Mouse (Mus musculus): ENCODE data around the gene Cttnbp2nl.

Gene Cttnbp2nl

DNA sequence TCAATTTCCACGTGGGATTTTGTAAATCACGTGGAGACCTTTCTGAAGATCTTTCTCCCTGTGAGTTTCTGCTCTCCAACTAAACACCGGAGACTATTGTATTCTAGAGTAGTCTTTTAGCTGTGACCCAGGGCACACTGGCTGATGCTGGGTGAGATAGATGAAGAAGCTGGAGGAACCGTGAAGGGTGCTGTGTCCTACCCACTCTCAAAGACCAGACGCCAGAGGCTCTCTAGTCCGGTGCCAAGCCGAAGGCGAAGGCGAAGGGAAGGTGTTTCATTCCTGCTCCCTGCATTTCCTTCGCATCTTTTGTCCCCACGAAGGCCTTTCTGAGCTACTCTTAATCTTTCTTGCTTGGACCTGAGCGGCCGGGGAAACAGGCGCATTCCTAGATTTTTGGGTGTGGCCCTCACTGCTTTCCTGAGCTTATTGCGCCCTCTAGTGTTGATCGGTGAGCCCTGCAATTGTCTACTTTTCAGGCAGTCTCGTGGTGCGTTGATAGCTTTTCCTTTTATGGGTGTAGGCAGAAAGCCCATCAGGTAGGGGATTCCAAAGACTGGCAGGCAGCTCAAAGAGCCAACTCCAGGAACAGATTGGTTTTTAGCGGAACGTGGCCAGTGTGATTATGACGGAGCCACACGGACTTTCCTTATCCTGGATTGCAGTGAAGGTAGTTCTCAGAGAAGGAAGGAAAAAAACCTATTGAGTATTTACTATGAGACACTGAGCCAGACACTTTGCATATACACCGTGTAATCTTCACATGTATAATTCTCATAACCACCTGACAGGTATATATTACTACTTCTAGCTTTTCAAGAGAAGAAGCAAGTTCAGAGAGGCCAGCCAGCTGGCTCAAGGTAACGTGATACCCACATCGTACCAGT is 5.9 kb upstream of the Cttnbp2nl start:
- CTCF ChIA-PET = interaction anchor here (0.5 kb wide), 1 partner anchor 11 kb away, joined by 3 read pairs; no protein-coding TSS in a partner anchor

DNA sequence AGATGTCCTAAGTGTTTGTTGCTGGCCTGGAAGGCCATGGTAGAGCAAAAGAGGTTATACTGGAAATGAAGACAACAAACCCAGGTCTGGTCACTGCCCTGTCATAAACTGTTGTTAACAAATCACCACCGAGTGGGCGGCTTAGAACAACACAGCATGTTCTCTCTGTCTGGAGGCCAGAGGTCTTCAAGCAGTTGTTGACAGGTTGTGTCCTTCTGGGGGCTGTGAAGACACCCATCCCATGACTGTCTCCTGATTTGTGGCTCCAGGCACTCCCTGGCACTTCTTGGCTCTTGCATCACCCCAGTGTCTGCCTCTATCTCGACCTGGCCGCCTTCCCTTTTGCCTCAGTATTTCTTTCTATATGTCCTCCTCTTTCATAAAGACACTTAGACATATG is 2.7 kb upstream of the Cttnbp2nl start:
- CTCF ChIA-PET = no interaction called here

DNA sequence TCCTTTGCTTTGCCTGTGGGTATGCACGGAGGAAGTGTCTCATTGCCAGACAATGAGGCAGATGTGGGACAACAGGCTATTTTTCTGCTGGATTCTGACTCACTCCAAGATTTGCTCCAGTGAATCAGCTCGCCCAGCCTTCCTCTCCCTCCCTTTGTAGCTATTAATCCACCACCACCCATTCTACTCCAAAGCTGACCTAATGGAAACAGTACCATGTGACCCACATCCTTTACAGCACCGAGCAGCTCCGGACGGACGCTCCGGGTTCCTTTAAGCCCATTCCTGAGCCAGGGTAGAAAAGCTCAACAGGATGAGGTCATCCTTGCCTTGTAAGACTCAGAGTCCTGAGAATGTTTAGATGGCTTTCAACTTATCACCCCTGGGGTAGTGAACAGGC is 2.0 kb upstream of the Cttnbp2nl start:
- CTCF ChIA-PET = no interaction called here

DNA sequence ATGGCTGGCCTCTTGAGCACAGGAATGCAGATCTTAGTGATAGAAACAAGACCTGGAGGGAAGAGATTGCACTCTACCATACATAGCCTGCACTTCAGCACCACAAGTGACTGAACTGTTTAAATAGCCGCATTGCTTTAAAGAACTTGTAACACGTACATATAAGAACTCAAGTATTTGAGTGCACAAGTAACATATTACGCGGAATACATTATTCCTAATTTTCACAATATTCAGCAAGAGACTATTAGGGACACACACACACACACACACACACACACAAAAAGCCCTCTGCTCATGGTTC is 704 bp upstream of the Cttnbp2nl start:
- CTCF ChIA-PET = no interaction called here

DNA sequence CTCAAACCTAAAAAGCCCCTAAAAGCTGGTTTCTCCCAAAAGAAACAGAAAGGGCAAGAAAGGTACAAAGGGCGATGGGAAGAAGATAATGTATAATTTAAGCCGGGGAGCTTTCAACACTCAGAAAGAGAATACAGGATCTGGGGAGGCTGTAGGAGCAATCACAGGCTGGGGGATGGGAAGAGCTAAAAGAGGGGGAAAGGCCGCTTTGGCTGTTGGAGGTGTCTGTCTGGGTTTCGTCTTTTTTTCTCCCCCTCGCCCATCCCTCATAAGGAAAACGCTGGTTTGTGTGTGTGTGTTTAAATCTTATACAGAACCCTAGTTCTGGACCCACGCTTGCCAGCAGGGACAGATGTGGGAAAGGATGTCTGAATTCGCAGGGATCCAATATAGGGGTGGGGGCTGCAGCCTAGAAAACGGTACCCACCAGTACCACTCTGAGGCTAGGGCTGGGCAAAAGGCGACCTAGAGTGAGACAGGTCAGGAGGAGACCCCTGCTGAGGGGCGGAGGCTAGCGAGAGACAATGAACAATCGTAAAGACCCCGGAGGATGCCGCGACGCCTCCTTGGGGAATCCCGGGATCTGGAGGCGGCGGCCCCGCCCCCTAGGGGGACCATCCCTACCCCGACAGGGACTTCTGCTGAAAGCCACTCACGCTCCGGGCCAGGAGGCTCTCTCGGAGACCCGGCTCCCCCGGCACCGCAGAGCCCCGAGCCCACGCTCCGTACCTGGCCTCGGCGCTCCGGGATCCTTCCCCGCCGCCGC is 592 bp downstream of the Cttnbp2nl start:
- CTCF ChIA-PET = no interaction called here

DNA sequence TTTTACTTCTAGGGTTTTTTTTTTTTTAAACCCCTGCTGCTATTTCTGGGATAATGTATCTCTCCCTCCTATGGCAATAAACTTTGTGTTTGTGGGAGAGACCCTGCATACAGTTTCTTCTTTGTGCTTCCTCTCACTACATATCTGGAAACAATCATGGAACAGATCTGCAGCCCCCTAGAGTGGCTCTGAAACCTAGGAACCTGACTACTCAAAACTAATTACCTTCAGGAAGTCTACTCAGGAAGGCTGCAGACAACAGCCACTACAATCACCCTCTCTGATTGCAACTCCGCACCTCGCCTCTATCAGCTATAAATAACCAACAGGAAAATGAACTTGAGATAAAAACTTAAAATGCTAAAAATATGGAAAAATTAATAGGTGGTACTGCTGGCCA is 1.8 kb downstream of the Cttnbp2nl start:
- CTCF ChIA-PET = no interaction called here

DNA sequence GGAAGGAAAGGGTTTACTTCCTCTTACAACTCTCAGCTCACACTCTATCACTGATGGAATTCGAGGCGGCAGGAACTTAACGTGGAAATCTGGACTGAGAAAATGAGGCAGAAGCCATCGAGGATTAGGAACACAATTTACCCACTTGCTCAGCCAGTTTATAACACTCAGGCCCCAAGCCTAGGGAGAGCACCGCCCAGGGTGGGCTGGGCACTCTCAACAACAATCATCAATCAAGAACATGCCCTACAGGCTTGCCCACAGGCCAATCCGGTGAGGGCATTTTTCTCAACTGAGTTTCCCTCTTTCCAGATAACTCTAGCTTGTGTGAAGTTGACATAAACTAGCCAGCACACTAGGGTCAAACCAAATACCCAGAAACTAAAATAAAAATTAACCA is 3.1 kb downstream of the Cttnbp2nl start:
- CTCF ChIA-PET = no interaction called here

DNA sequence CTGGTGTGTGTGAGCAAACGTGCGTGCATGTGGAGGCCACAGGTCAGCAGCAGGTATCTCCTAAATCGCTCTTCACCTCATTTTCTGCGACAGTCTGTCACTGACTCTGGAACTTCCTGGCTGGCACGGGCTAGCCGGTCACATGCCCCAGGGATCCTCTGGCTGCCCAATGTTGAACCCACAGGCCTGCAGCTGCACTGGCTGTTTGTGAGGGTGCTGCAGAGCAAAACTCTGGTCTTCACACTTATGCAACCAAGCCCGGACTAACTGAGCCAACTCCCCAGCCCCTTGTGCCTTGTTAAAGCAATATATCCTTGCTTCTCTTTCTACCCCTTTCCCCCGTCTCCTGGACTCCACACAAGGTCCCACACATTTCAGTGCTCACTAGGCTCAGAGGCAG is 5.3 kb downstream of the Cttnbp2nl start:
- CTCF ChIA-PET = interaction anchor here (0.6 to 0.7 kb wide), 2 partner anchors 1310 kb away, joined by 4 to 6 read pairs; partner anchors contain the start of gene Olfml3

DNA sequence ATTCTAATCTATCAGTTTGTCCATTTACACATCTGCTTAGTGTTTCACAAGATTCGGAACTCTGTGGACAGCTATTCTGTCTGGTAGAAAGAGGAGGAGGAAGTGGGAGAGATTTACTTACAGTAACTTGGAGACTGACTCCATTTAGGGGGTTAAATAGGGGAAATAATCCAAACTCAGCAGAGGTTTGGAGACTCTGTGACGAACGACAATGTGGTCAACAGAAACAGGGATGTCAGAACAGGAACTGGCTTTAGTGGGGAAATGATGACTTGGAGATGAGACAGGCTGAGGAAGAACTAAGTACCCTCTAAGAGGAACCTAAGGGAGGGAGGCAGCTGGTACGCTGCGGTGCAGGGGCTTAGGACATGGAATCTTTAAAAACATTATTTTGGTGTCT is 6.1 kb downstream of the Cttnbp2nl start:
- CTCF ChIA-PET = interaction anchor here (0.7 kb wide), 1 partner anchor 1309 kb away, joined by 6 read pairs; the partner anchor contains the start of gene Olfml3

DNA sequence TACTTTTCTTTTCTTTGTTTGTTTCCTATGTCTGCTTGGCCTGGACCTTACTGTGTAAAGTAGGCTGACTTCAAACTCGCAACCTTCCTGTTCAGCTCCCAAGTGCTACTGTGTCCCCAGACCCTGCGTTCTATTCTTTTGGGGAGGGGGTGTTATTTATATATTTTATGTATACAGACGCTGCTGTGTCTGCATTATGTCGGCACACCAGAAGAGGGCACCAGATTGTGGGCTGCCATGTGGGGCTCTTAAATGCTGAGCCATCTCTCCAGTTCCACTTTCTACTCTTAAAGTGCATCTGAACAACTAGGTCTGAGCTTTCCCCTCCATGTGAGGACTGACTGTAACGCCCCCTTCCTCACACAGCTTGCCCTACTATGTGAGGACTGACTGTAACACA is 9.2 kb downstream of the Cttnbp2nl start:
- CTCF ChIA-PET = interaction anchor here (0.6 kb wide), 1 partner anchor 1769 kb away, joined by 5 read pairs; no protein-coding TSS in a partner anchor

DNA sequence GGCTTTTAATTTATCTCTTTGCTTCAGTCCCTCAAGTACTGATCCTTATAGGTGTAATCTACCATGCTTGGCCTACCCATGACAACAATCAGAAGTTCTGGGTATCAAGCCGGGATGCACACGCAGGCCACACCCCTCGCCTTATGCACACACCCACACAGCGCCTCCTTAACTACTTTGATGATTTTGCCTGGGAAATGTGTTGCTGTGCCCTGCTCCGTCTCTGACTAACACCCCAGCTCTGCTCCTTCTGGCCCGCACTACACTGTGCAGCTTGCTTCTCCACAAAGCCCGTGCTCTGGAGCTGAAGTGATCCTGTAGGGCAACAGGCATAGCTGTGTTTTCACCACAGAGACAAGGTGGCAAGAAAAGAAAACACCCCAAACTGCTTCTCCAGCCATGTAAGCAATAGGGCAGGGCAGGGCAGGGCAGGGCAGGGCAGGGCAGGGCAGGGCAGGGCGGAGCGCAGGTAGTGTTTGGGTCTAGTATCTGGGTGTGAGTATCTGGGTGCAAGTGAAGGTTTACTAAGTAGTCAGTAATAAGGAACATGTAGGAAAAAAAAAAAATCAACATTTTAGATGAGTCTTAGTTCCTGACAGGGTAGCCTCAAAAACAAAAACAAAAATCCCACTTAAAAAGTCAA is 11.8 kb downstream of the Cttnbp2nl start:
- CTCF ChIA-PET = no interaction called here

DNA sequence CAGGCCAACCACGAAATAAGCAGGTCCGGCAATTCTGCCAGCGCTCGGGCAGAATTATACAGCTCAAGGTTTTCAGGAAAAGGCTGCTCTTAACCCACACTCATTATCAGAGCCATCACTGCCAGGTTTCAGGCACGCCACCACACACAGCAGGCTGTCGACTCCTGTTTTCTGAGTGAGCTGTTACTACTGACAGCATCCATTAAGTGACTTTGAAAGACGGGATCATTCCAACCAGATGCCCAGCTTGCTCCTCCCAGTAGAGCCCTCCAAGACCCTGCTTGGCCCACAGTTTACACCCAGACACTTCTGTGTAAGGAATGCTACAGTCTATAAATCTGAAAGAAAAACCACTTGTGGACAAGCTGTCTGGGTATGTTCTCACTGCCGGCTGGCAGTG is 12.9 kb downstream of the Cttnbp2nl start:
- CTCF ChIA-PET = no interaction called here

DNA sequence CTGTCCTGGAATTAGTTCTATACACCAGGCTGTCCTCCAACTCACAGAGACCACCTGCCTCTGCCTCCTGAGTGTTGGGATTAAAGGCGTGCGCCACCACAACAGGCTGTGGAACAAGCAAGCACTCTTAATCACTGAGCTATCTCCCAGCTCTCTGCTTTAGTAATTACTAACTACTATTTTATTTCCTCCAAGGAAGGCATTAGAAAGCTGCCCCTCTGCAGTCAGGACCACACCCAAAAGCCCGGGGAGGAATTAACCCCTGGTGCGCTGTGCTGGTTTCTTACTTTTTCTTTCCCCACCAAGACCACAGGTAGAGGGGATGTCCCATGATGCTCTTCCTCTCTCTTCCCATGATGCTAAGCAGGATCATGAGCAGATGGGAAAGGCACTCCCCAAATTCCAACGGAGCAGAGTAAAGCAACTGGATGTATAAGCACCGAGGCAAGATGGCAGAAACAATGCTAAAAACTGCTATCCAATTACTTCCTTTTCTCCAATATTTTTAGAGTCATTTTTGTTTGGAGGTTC is 15.6 kb downstream of the Cttnbp2nl start:
- CTCF ChIA-PET = no interaction called here

DNA sequence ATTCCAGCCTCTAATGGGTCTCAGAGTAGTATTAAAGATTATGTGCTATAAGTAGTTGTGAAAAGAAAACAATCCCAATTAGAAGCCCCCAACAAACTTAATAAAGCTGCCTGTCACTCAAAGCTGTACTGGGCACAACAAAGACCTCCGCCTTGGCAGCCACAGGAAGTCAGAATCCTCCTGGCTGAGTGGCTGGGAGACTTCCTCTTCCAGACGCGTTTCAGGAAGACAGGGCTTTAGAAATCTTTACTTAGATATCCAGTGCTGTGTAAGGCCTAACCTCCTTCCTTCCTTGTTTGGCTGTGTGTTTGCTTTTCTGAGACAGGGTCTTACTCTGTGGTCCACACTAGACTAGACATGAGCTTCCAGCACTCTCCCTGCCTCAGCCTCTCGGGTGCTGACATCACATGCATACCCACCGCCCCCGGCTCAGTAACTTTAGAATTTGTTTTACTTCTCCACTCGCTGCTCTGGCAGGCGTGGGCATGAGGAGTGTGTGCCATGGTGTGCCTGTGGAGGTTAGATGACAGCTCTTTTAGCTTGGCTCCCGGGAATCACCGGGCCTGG is 16.6 kb downstream of the Cttnbp2nl start:
- CTCF ChIA-PET = no interaction called here

DNA sequence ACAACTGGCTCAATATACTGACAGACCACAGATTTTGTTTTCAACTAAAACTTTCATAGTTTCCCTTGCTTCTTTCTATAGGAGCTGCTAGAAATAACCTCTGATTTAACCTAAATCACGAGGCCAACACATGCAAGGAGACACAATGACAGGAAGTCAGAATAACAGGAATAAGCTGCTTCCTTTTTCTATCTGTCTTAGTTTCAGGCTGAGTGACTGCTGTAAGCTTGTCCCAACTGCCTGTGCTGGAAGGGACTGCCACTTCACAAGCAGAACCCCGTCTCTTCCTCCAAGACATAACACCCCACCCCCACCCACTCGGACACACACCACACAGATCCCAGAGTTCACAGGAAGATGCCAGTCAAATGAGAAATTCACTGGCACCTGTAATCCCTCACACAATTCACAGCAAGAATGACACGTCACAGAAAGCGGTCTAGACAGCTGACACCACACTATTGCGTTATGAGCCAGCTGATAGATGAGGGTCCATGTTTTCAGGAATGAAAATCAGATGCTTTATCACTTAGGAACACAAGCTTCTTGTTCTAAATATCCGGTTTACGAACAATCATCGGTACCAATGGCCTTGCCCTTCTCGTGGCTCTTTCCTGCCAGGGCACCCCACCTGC is 29.5 kb downstream of the Cttnbp2nl start:
- CTCF ChIA-PET = no interaction called here

DNA sequence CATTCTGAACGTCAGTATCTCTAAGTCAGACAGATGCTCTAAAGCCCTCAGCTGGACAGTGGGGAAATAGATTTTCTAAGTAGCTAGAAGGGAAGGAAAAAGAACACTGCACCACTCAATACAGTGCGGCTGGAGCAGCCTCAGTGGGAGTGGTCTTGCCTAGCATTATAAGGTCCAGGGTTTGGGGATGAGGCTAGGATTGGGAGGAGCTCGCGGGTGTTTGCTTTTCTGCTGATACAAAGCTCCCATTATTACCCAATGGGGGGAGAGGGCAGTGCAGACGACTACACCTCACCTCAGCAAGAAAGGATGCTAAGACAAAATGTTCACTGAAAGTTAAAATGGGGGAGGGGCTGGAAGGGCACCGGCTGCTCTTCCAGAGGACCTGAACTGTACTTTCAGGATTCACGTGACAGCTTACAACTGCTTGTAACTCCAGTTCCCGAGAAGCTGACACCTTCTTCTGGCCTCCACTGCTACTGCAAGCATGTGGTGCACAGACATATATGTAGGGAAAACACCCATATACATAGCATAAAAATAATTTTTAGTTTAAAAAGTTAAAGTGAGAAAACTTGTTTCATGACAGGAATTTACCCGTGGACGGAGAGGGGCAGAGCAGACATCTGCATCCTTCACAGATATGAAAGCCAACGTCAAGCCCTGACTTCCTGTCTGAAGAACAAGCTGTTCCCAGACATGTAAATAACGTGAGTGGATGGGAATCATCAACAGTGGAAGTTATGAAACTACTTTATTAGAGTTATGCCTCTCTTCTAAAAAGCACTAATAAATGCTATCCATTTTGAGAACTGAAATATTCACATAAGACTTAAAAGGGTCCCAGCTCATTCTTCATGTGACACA is 32.9 kb downstream of the Cttnbp2nl start:
- CTCF ChIA-PET = interaction anchor here (0.7 kb wide), 1 partner anchor 80 kb away, joined by 6 read pairs; no protein-coding TSS in a partner anchor

DNA sequence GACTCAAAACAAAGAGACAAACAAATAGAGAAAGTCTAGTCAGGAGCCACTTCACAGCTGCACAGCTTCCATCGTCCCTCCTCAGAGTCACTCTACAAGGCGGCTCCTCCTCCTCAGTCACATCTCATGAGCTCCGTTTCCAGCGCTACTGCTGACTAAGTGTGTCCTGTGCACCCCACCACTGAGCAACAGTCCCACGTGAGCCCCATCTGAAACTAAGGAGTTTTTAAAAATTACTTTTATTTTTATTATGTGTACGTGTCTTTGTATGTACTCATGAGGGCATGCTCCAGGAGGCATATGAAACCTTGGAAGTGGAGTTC is 34.2 kb downstream of the Cttnbp2nl start:
- CTCF ChIA-PET = no interaction called here

DNA sequence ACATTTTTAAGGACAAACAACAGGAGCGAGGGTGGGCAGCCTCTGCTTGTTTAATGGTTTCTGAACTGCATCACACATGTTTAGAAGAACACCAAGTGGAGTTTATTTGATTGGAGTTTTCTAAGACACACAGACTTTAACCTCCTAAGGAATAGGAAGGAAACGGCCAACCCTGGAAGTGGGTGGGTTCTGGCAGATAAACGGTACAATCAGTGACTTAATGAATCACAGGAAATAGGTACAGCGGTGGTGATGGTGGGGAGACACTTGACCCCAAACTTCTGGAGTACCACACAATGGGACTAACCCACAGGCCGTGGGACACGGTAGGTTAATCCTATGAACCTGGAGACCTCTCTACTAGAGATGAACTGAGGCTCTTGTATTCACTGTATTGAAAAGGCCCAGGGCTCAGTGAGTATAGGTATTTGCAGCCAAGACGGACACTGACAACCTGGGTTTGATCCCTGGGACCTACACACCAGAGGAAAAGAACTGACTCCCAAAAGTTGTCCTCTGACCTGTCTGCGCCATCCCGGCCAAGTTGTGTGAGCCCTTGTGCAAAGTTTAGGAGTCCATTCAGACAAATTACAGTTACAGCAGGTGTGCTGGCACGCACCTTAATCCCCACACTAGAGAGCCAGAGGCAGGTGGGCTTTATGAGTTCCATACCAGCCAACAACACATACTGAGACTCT is 34.7 kb downstream of the Cttnbp2nl start:
- CTCF ChIA-PET = no interaction called here

DNA sequence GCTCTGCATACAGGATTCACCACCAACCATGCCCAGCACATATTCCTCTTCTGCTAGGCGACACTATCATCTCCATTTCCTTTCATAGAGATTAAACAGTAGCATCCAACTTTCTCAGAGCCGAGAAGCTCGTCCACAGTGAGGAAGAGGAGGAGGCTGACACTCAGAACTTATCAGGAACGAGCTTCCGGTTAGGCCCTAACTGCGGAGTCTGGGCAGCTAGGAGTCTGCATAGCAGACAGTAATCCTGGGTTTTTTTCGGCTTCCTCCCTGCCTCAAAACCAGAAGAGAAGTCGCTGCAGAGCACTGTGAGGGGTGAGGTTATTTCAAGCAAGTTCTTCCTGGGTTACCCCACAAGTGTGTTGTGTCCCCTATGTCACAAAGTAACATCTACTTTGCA is 35.6 kb downstream of the Cttnbp2nl start:
- CTCF ChIA-PET = no interaction called here

DNA sequence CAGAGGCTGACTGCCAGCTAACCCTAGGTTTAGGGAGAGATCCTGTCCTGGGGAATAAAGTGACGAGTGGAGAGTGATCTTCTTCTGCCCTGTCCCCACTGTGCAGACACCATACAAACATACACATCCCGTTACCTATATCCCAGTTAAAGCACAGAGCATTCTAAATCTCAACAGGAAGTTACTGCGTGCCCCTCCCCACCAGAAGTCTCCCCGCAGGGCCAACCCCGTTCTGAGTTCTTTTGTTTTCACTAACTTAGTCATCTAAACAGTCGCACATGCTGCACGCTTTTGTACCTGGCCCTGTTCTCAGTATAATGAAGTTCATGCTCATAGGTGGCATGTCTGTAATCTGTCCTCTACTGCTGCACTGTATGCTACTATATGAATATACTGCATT is 36.7 kb downstream of the Cttnbp2nl start:
- CTCF ChIA-PET = interaction anchor here (0.5 kb wide), 1 partner anchor 10 kb away, joined by 3 read pairs; no protein-coding TSS in a partner anchor

All from spleen, embryonic (tissue).